Mouse (Mus musculus) cerebellum, adult 2 months (tissue): ENCODE data around the gene Spsb4.

Source experiments
- CTCF ChIP-seq: fragments of 200-500 bp; IDR thresholded peaks from 2 replicates; pipeline ENCODE4 v1.5.1; 2011; ENCODE audit warnings: low read depth, mild to moderate bottlenecking, control low read depth, low read length, moderate library complexity, borderline replicate concordance; ENCODE audit not compliant: insufficient read depth
- POLR2A ChIP-seq: fragments of 200-500 bp; IDR thresholded peaks from 2 replicates; pipeline ENCODE4 v1.6.1; 2011; ENCODE audit warnings: low read length, control low read depth, borderline replicate concordance; ENCODE audit not compliant: insufficient read depth

- TF ChIP-seq CTCF (no peak), POLR2A (no peak)
Measured at GRCm38 (mm10) chr9:96957298-96957865, 61.3 kb downstream of the Spsb4 start.
